ENCODE assay signal across 8 mouse cellular contexts in genomic region chr14:76948948-76949347, GRCm38 (mm10).
A peak's percentile ranks its signal among the peaks of the same experiment; 100 is the strongest.
DNase-seq lines count a peak whose midpoint lies in the region; ATAC-seq and TF ChIP-seq lines count a peak whose summit lies in the region.

No protein-coding gene starts in this region.

- H3K4me3 ChIP-seq in heart, embryonic 10.5 days: no peak overlapping the region
- no peak overlapping the region for H3K4me3 ChIP-seq in lung, embryonic 14.5 days (ENCODE audit: low read depth, low read length)

- intact Hi-C loops in heart, postnatal 36 days (cut with DNase I): loop anchor here (1.0 kb wide), 1 partner anchor 66 kb away; no protein-coding TSS in a partner anchor

- peak; percentile 81 for ATAC-seq in lung, embryonic 14.5 days (ENCODE audit: insufficient read depth)
- ATAC-seq in megakaryocyte-erythroid progenitor cell, adult 5-6 weeks (replicated peaks; ENCODE audit: low FRiP score, low TSS enrichment, poor library complexity, severe bottlenecking): no peak

- peaks cover 20% of the 10 kb centered on the region for H3K4me1 ChIP-seq in heart, embryonic 10.5 days
- H3K4me1 ChIP-seq in lung, embryonic 14.5 days (ENCODE audit: insufficient read depth): peaks cover 28% of the 10 kb centered on the region

- H3K27me3 ChIP-seq in heart, embryonic 10.5 days (ENCODE audit: insufficient read depth, poor library complexity, severe bottlenecking): no peaks in the 10 kb centered on the region
- H3K27me3 ChIP-seq in lung, embryonic 14.5 days (ENCODE audit: insufficient read depth, low read length): no peaks in the 10 kb centered on the region

- H3K4me2 ChIP-seq in lung, embryonic 14.5 days: no peak overlapping the region

- WGBS in heart, embryonic 10.5 days: 56% methylated on average over 3 of the region's 3 CpGs
- 27% methylated on average over 3 of the region's 3 CpGs for WGBS in lung, embryonic 14.5 days

- H3K9me3 ChIP-seq in heart, embryonic 10.5 days: no peaks in the 10 kb centered on the region
- no peaks in the 10 kb centered on the region for H3K9me3 ChIP-seq in lung, embryonic 14.5 days (ENCODE audit: low read depth, low read length)

- no peaks in the 10 kb centered on the region for H3K36me3 ChIP-seq in heart, embryonic 10.5 days
- no peaks in the 10 kb centered on the region for H3K36me3 ChIP-seq in lung, embryonic 14.5 days (ENCODE audit: insufficient read depth)

- no peak overlapping the region for H3K9ac ChIP-seq in lung, embryonic 14.5 days

- H3K27ac ChIP-seq in heart, embryonic 10.5 days: no peak overlapping the region
- peak overlapping the region; percentile 64 for H3K27ac ChIP-seq in lung, embryonic 14.5 days (ENCODE audit: low read depth)

- no peak for TF ChIP-seq CTCF in lung, embryonic 14.5 days (IDR thresholded peaks at IDR 0.05; ENCODE audit: low read depth)

- DNase-seq in heart, adult 11 months: peak; percentile 97
- no peak for DNase-seq in heart, embryonic 10.5 days (ENCODE audit: low spot score)
- DNase-seq in cerebellum, adult 18-20 months: peak; percentile 9 to 22
- DNase-seq in heart, postnatal 36 days: peak; percentile 49 to 54
- peak; percentile 75 for DNase-seq in lung, embryonic 14.5 days
- peak; percentile 46 to 53 for DNase-seq in urinary bladder, postnatal 36 days (ENCODE audit: low spot score in 2 of 2)
- no peak for DNase-seq in left cerebral cortex, adult 18-20 months (ENCODE audit: low spot score in 2 of 2)

Comparison
In these comparisons a context has a peak if more than half of its experiments do, and no peak if none do; other contexts are left out.
1. DNase-seq: peak in heart, adult 11 months (single experiment), cerebellum, adult 18-20 months (2 of 2), heart, postnatal 36 days (2 of 2), lung, embryonic 14.5 days (single experiment) and urinary bladder, postnatal 36 days (2 of 2); none in heart, embryonic 10.5 days (single experiment) and left cerebral cortex, adult 18-20 months (0 of 2).